Mouse (Mus musculus) effector memory CD4-positive, alpha-beta T cell, adult 5 months (primary cell): ENCODE data around the gene Atg3. TPM values are rescaled to one million over a fixed set of nuclear protein-coding genes. Genes with fewer than 3 reads are reported as not detected.

Experiments used
- polyA plus RNA-seq: library from polyadenylated mRNA; unstranded; fragments of 100-300 nt; shearing (Covaris generic); gene quantifications from one replicate; pipeline ENCODE4 v1.2.1, GENCODE M21; 2017

The Atg3 gene
- polyA plus RNA-seq, result 62.9 TPM

GRCm38 (mm10) chr16:45158522-45159388 lies at the start of gene Atg3, which contains the start of gene Slc35a5:
Atg3 (plus strand) TSS chr16:45158785.
Slc35a5 (minus strand) TSS chr16:45158706.

GRCm38 (mm10) chr16:45223648-45224388 lies 65.2 kb downstream of the Atg3 start, which contains the start of gene Btla:
Btla (plus strand) TSS chr16:45224315.

Other genes starting within 250 kb of the Atg3 start
- gene Cd200r3, start 215.1 kb upstream of the Atg3 start, polyA plus RNA-seq, result not detected
- gene Ccdc80, start 65.4 kb upstream of the Atg3 start, polyA plus RNA-seq, result not detected
- gene Slc35a5, start 79 bp upstream of the Atg3 start, polyA plus RNA-seq, result 25.5 TPM
- gene Btla, start 65.5 kb downstream of the Atg3 start, polyA plus RNA-seq, result 70.4 TPM